Comparison of ENCODE assay signal across 30 mouse cellular contexts in genomic region chr6:54562018-54562809, GRCm38 (mm10). TPM values are rescaled to one million over a fixed set of nuclear protein-coding genes. Genes with fewer than 3 reads are reported as not detected.
DNase-seq lines count a peak whose midpoint lies in the region; ATAC-seq and TF ChIP-seq lines count a peak whose summit lies in the region.
"Had no signal": no experiment of that assay in that cellular context is flagged by ENCODE, and none has a peak within 500 bp of the region (broad histone marks: within the 10 kb centered on the region; RNA-seq: fewer than 3 reads in every experiment).

No protein-coding gene starts in this region.

- H3K4me3 ChIP-seq in neural tube, embryonic 13.5 days = no peak overlapping the region
- H3K4me3 ChIP-seq in gastrocnemius, adult 2 months = no peak overlapping the region
- H3K4me3 ChIP-seq: embryonic facial prominence, embryonic 13.5 days; erythroblast, embryonic 14.5 days; heart, embryonic 13.5 days; left cerebral cortex, adult 2 months; limb, embryonic 10.5 days; liver, embryonic 15.5 days; lung, embryonic 15.5 days; megakaryocyte, embryonic 14.5 days; neural tube, embryonic 12.5 days had no signal

- TF ChIP-seq CTCF in gastrocnemius, adult 2 months (IDR thresholded peaks at IDR 0.05) = no peak

- 76% methylated on average over 17 of the region's 17 CpGs for WGBS in neural tube, embryonic 13.5 days

- peak; percentile 23 for DNase-seq in cerebellum, adult 8-10 months
- no peak for DNase-seq in cerebellum, adult 11-12 months
- DNase-seq in heart, adult 11 months = peak; percentile 69
- DNase-seq in heart, postnatal 36 days = no peak
- DNase-seq in neural tube, embryonic 10.5 days (ENCODE audit: extremely low spot score, low spot score) = no peak
- DNase-seq in thymus, postnatal 0 days (ENCODE audit: low spot score) = no peak
- DNase-seq in gastrocnemius, adult 2 months = no peak
- DNase-seq: adrenal gland, postnatal 10 days; cerebellum, postnatal 36 days; embryo, embryonic 11 days; gastrocnemius, postnatal 10 days; heart, postnatal 14 days; kidney, adult 2 months; layer of hippocampus, adult 9-11 months; liver; lung, postnatal 36 days; retina, postnatal 1 day; thymus, postnatal 14 days had no signal

- H3K9me3 ChIP-seq in neural tube, embryonic 13.5 days = no peaks in the 10 kb centered on the region
- H3K9me3 ChIP-seq: embryonic facial prominence, embryonic 13.5 days; limb, embryonic 10.5 days; liver, embryonic 15.5 days; lung, embryonic 15.5 days; megakaryocyte, embryonic 14.5 days; neural tube, embryonic 12.5 days had no signal

- intact Hi-C loops in heart, postnatal 36 days (cut with DNase I) = no loop called here
- intact Hi-C loops in gastrocnemius, adult 2 months (cut with DNase I) = no loop called here

- H3K27ac ChIP-seq in neural tube, embryonic 13.5 days (replicated peaks) = no peak overlapping the region
- no peak overlapping the region for H3K27ac ChIP-seq in gastrocnemius, adult 2 months
- H3K27ac ChIP-seq: embryonic facial prominence, embryonic 13.5 days; heart, embryonic 13.5 days; kidney, postnatal 0 days; left cerebral cortex, adult 2 months; limb, embryonic 10.5 days; liver, embryonic 15.5 days; lung, embryonic 15.5 days; neural tube, embryonic 12.5 days had no signal

- peak overlapping the region; percentile 21 for H3K4me2 ChIP-seq in neural tube, embryonic 13.5 days
- H3K4me2 ChIP-seq: embryonic facial prominence, embryonic 13.5 days; heart, embryonic 13.5 days; liver, embryonic 15.5 days; lung, embryonic 15.5 days; neural tube, embryonic 12.5 days had no signal

- 0 out of 2 replicates have a peak, but pooled peaks cover 3% of the 10 kb centered on the region for H3K36me3 ChIP-seq in neural tube, embryonic 13.5 days
- H3K36me3 ChIP-seq: embryonic facial prominence, embryonic 13.5 days; heart, embryonic 13.5 days; limb, embryonic 10.5 days; liver, embryonic 15.5 days; lung, embryonic 15.5 days; neural tube, embryonic 12.5 days had no signal

- no peaks in the 10 kb centered on the region for H3K27me3 ChIP-seq in neural tube, embryonic 13.5 days
- H3K27me3 ChIP-seq: neural tube, embryonic 12.5 days had no signal

- ATAC-seq in neural tube, embryonic 13.5 days (ENCODE audit: low read depth) = no peak

- peaks cover 61% of the 10 kb centered on the region for H3K4me1 ChIP-seq in neural tube, embryonic 13.5 days (replicated peaks)
- H3K4me1 ChIP-seq: liver, embryonic 15.5 days had no signal

- no peak overlapping the region for H3K9ac ChIP-seq in neural tube, embryonic 13.5 days
- H3K9ac ChIP-seq: embryonic facial prominence, embryonic 13.5 days; heart, embryonic 13.5 days; liver, embryonic 15.5 days; lung, embryonic 15.5 days; neural tube, embryonic 12.5 days had no signal

RNA-seq across cellular contexts. Expression of gene Scrn1, which starts 4.1 kb away (rescaled TPM):
- 10 to 100 TPM; 10.3 to 13.0 TPM for total RNA-seq in heart, postnatal 36 days (2021)
- 95.5 and 102 TPM in 2 replicates for polyA plus RNA-seq in neural tube, embryonic 13.5 days (2015; fragmentation: Nextera tagmentation; extraction: Ambion mirVana)
- 0.94 and 0.98 TPM in 2 replicates for polyA plus RNA-seq in thymus, postnatal 0 days (2015; fragmentation: Nextera tagmentation; extraction: Ambion mirVana)
- total RNA-seq in gastrocnemius, adult 2 months (2021) = 1 to 10 TPM; 1.4 to 1.6 TPM
- total RNA-seq: granulocyte monocyte progenitor cell, adult 5-6 weeks had no signal
- polyA plus RNA-seq: erythroblast, embryonic 14.5 days had no signal

RNA-seq across cellular contexts. Expression of gene Plekha8, which starts 32.7 kb away (rescaled TPM):
- total RNA-seq in heart, postnatal 36 days (2021) = 1 to 10 TPM; 8.7 to 9.3 TPM
- 9.6 and 10.2 TPM in 2 replicates for polyA plus RNA-seq in neural tube, embryonic 13.5 days (2015; fragmentation: Nextera tagmentation; extraction: Ambion mirVana)
- 1.7 TPM in 2 replicates for polyA plus RNA-seq in thymus, postnatal 0 days (2015; fragmentation: Nextera tagmentation; extraction: Ambion mirVana)
- total RNA-seq in gastrocnemius, adult 2 months (2021) = 1 to 10 TPM; 3.3 to 4.0 TPM

RNA-seq across cellular contexts. Expression of gene Fkbp14, which starts 34.9 kb away (rescaled TPM):
- 1 to 10 TPM; 7.4 to 9.4 TPM for total RNA-seq in heart, postnatal 36 days (2021)
- polyA plus RNA-seq in neural tube, embryonic 13.5 days (2015; fragmentation: Nextera tagmentation; extraction: Ambion mirVana) = 19.0 and 19.3 TPM in 2 replicates
- 2.7 and 3.7 TPM in 2 replicates for polyA plus RNA-seq in thymus, postnatal 0 days (2015; fragmentation: Nextera tagmentation; extraction: Ambion mirVana)
- total RNA-seq in gastrocnemius, adult 2 months (2021) = 1 to 10 TPM; 3.4 to 6.3 TPM
- total RNA-seq: granulocyte monocyte progenitor cell, adult 5-6 weeks had no signal
- polyA plus RNA-seq: erythroblast, embryonic 14.5 days had no signal

Comparison
In these comparisons a context has a peak if more than half of its experiments do, and no peak if none do; other contexts are left out.
1. DNase-seq: peak in cerebellum, adult 8-10 months (single experiment) and heart, adult 11 months (single experiment); none in cerebellum, adult 11-12 months (single experiment), heart, postnatal 36 days (0 of 2), neural tube, embryonic 10.5 days (single experiment), thymus, postnatal 0 days (single experiment) and gastrocnemius, adult 2 months (single experiment).
2. RNA of gene Scrn1, which starts 4.1 kb away (total RNA-seq): 10.3 to 13.0 TPM in heart, postnatal 36 days; 1.4 to 1.6 TPM in gastrocnemius, adult 2 months; every median in the first group is over 4 times any median in the second.